Mouse (Mus musculus) intestine, postnatal 0 days (tissue): ENCODE measurements around the gene Pcnp. TPM values are rescaled to one million over a fixed set of nuclear protein-coding genes. Genes with fewer than 3 reads are reported as not detected.

Source experiments
- ATAC-seq: fragments of 200-750 bp; cut with Nextera tagmentation; 2 replicates; pipeline ENCODE4 v1.8.0; 2017; ENCODE audit warnings: mild to moderate bottlenecking, moderate TSS enrichment, moderate library complexity
- H3K27ac ChIP-seq: fragments of 300-500 bp; sonication (generic); 2 replicates; pipeline ENCODE4 v1.5.1; 2014; ENCODE audit warnings: mild to moderate bottlenecking, low read depth, low read length, moderate library complexity
- H3K27me3 ChIP-seq: fragments of 300-500 bp; sonication (generic); replicated peaks from 2 replicates; pipeline ENCODE4 v1.6.1; 2014; ENCODE audit warnings: low read length, mixed read lengths; ENCODE audit not compliant: control insufficient read depth, insufficient read depth
- H3K36me3 ChIP-seq: fragments of 300-500 bp; sonication (generic); 2 replicates; pipeline ENCODE4 v1.6.1; 2014; ENCODE audit warnings: mild to moderate bottlenecking, moderate library complexity; ENCODE audit not compliant: control insufficient read depth, insufficient read depth
- H3K4me1 ChIP-seq: fragments of 300-500 bp; sonication (generic); replicated peaks from 2 replicates; pipeline ENCODE4 v1.6.1; 2014; ENCODE audit warnings: antibody characterized with exemption, low read length, mixed read lengths; ENCODE audit not compliant: control insufficient read depth, insufficient read depth
- H3K4me2 ChIP-seq: fragments of 300-500 bp; sonication (generic); replicated peaks from 2 replicates; pipeline ENCODE4 v1.6.1; 2014; ENCODE audit warnings: low read depth, mild to moderate bottlenecking, moderate library complexity
- H3K4me3 ChIP-seq: fragments of 300-500 bp; sonication (generic); 2 replicates; pipeline ENCODE4 v1.5.1; 2014; ENCODE audit warnings: low read depth, low read length
- H3K9ac ChIP-seq: fragments of 300-500 bp; sonication (generic); 2 replicates; pipeline ENCODE4 v1.6.1; 2014; ENCODE audit warnings: mild to moderate bottlenecking, low read depth, low read length
- H3K9me3 ChIP-seq: fragments of 300-500 bp; sonication (generic); 2 replicates; pipeline ENCODE4 v1.6.1; 2016; ENCODE audit warnings: mixed run types; ENCODE audit not compliant: control insufficient read depth
- CTCF ChIP-seq: sonication (generic); IDR thresholded peaks from 2 replicates; pipeline ENCODE4 v1.5.1; 2016; ENCODE audit warnings: low read depth, mild to moderate bottlenecking, control low read depth, antibody characterized with exemption, moderate library complexity
- WGBS: fragments of 180-500 bp; shearing (Covaris S2); extraction: QIAGEN DNeasy Blood & Tissue Kit; methylation state at CpG from one replicate; pipeline ENCODE4 v1.1.7; 2014; 5-methylcytosine and 5-hydroxymethylcytosine counted together
- polyA plus RNA-seq: library from polyadenylated mRNA; unstranded; fragments of >200 nt; fragmentation: Nextera tagmentation; extraction: Ambion mirVana; gene quantifications from 2 replicates; pipeline ENCODE4 v1.2.1, GENCODE M21; 2015

Pcnp gene
- polyA plus RNA-seq, 1 experiment from 2014 or later, result 114 TPM

- Histone ChIP-seq H3K4me2 (no peak overlapping the region), H3K4me3 (no peak overlapping the region), H3K4me1 (no peaks in the 10 kb centered on the region), H3K9ac (no peak overlapping the region), H3K27me3 (no peaks in the 10 kb centered on the region), H3K9me3 (no peaks in the 10 kb centered on the region), H3K36me3 (peaks cover 28% of the 10 kb centered on the region), H3K27ac (no peak overlapping the region)
- no peak for ATAC-seq
- WGBS, result 93% methylated on average over 4 of the region's 4 CpGs
- TF ChIP-seq CTCF, result no peak
Observed at GRCm38 (mm10) chr16:55990311-55990710, 39.2 kb downstream of the Pcnp start.

DNA sequence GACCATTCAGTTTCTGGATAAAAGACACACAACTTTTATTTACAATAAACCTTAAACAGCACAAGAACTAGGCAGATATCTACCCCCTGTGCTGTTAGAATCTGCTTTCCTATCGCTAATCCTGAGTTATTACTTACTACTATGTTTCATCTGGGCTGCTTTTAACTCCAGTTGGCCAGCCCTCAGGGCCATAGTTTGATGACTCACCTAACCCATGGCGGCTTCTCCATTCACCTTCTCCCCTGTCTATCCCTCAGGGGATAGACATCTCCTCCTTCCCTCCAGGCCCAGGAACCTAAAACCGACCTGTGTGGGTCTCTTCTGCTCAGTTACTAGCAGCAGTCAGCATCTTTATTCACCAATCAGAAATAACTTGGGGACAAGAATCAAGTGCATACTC is 43.5 kb downstream of the Pcnp start:
- ATAC-seq, result no peak
- WGBS, result 94% methylated on average over 3 of the region's 3 CpGs
- Histone ChIP-seq H3K4me3 (no peak overlapping the region), H3K9ac (no peak overlapping the region), H3K4me2 (no peak overlapping the region), H3K27ac (no peak overlapping the region), H3K36me3 (peaks cover 42% of the 10 kb centered on the region), H3K9me3 (no peaks in the 10 kb centered on the region), H3K4me1 (no peaks in the 10 kb centered on the region), H3K27me3 (no peaks in the 10 kb centered on the region)
- no peak for TF ChIP-seq CTCF

- Histone ChIP-seq H3K9ac (peak overlapping the region; percentile 93), H3K4me1 (0 out of 2 replicates have a peak, but pooled peaks cover 4% of the 10 kb centered on the region), H3K27me3 (no peaks in the 10 kb centered on the region), H3K36me3 (peaks cover 18% of the 10 kb centered on the region), H3K4me3 (peak overlapping the region; percentile 100), H3K4me2 (peak overlapping the region; percentile 83), H3K27ac (peak overlapping the region; percentile 96), H3K9me3 (no peaks in the 10 kb centered on the region)
- 2% methylated on average over 14 of the region's 14 CpGs for WGBS
- peak; percentile 43 for ATAC-seq
- TF ChIP-seq CTCF, result no peak
Observed at GRCm38 (mm10) chr16:55974903-55975285, 54.6 kb downstream of the Pcnp start.

DNA sequence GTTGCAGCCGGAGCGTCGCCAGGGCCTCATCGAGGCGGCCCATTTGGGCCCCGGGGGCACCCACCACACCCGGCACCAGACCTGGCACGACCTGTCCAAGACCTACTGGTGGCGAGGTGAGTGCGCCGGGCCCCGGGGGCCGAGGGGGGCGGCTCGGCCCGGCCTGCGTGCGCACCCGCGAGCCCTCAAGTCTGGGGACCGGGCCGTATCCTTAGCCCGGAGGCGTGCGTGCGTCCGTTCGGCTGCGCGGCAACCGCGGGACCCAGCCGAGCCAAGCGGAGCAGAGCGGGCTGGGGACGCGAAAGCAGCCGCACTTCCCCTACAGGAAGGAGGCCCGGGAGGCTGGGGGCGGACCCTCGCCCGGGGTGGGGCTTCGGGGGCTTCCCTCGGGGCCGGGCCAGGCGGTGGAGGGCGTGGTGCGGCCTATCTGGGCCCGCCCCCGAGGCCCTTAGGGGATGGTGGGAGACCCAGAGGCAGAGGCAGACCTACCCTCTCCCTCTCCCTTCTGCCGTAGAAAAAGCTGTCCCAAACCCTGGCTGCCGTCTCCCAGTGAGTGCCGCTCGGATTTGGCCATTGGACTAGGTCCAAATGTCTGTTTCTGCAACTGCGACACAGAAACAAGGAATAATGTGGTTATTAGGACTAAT is 55.2 kb downstream of the Pcnp start:
- Histone ChIP-seq H3K27ac (peak overlapping the region; percentile 96), H3K4me3 (peak overlapping the region; percentile 100), H3K9me3 (no peaks in the 10 kb centered on the region), H3K27me3 (no peaks in the 10 kb centered on the region), H3K4me2 (peak overlapping the region; percentile 83), H3K4me1 (0 out of 2 replicates have a peak, but pooled peaks cover 4% of the 10 kb centered on the region), H3K9ac (peak overlapping the region; percentile 93), H3K36me3 (peaks cover 23% of the 10 kb centered on the region)
- peak; percentile 84 for ATAC-seq
- no peak for TF ChIP-seq CTCF
- under 1% methylated on average over 55 of the region's 55 CpGs for WGBS

- peak; percentile 92 for ATAC-seq
- peak within 1 kb of the TSS; percentile 100 for H3K4me3 ChIP-seq
- WGBS, result under 1% methylated on average over 78 of the region's 86 CpGs
Observed at GRCm38 (mm10) chr16:55973431-55974255, 55.9 kb downstream of the Pcnp start, which contains the start of gene Zbtb11. Zbtb11 (plus strand) TSS chr16:55973883.

GRCm38 (mm10) chr16:55972626-55973201 is 56.8 kb downstream of the Pcnp start:
- ATAC-seq, result no peak
- no peak overlapping the region for H3K9ac ChIP-seq
- H3K4me1 ChIP-seq, result 0 out of 2 replicates have a peak, but pooled peaks cover 4% of the 10 kb centered on the region
- peak overlapping the region; percentile 15; the same call in 1 of the 2 replicates for H3K27ac ChIP-seq
- H3K27me3 ChIP-seq, result no peaks in the 10 kb centered on the region
- H3K4me2 ChIP-seq, result peak overlapping the region; percentile 83
- 40% methylated on average over 10 of the region's 10 CpGs for WGBS
- no peaks in the 10 kb centered on the region for H3K9me3 ChIP-seq
- TF ChIP-seq CTCF, result no peak
- peaks cover 23% of the 10 kb centered on the region for H3K36me3 ChIP-seq
- peak overlapping the region; percentile 100 for H3K4me3 ChIP-seq

More at GRCm38 (mm10) chr16:55973431-55974255, 55.9 kb downstream of the Pcnp start, which contains the start of gene Zbtb11:
- Histone ChIP-seq H3K36me3 (peaks cover 23% of the 10 kb centered on the region), H3K27me3 (no peaks in the 10 kb centered on the region), H3K4me2 (peak within 1 kb of the TSS; percentile 83), H3K27ac (peak within 1 kb of the TSS; percentile 96), H3K4me1 (0 out of 2 replicates have a peak, but pooled peaks cover 4% of the 10 kb centered on the region), H3K9ac (peak within 1 kb of the TSS; percentile 93), H3K9me3 (no peaks in the 10 kb centered on the region)
- peak; percentile 45 for TF ChIP-seq CTCF
